Mouse (Mus musculus) layer of hippocampus, postnatal 25 days (tissue): Measurements from ENCODE around the gene Tmem117. TPM values are rescaled to one million over a fixed set of nuclear protein-coding genes. Genes with fewer than 3 reads are reported as not detected.

ENCODE experiments used
- DNase-seq, 2 experiments: peaks; one replicate each; pipeline ENCODE4 v3.0.0; 2022; ENCODE audit warnings: mixed read lengths in 2 of 2, low spot score in 1 of 2; ENCODE audit errors: extremely low spot score in 1 of 2
- total RNA-seq, 2 experiments: library from RNA; stranded (reverse); gene quantifications; 2 replicates each; pipeline ENCODE4 v1.2.3; 2021

Gene Tmem117
- total RNA-seq, 2 experiments from 2014 or later, result 8.2 to 8.5 TPM

GRCm38 (mm10) chr15:94864134-94864533, 235.1 kb downstream of the Tmem117 start:
- DNase-seq, result no peak

- no peak for DNase-seq
These were observed 239.3 kb downstream of the Tmem117 start for GRCm38 (mm10) chr15:94868372-94868771.

- DNase-seq, result no peak
These were observed 256.0 kb downstream of the Tmem117 start for GRCm38 (mm10) chr15:94885026-94885425.

GRCm38 (mm10) chr15:94893201-94893600, 264.2 kb downstream of the Tmem117 start:
- DNase-seq, result no peak

- DNase-seq, result no peak
These were observed 265.1 kb downstream of the Tmem117 start for GRCm38 (mm10) chr15:94894086-94894485.

GRCm38 (mm10) chr15:94895681-94896080, 266.6 kb downstream of the Tmem117 start:
- no peak for DNase-seq

GRCm38 (mm10) chr15:94903188-94903587, 274.2 kb downstream of the Tmem117 start:
- DNase-seq, result no peak

- no peak for DNase-seq
These were observed 275.8 kb downstream of the Tmem117 start for GRCm38 (mm10) chr15:94904672-94905407.

- no peak for DNase-seq
These were observed 292.6 kb downstream of the Tmem117 start for GRCm38 (mm10) chr15:94921672-94922071.

- no peak for DNase-seq
These were observed 299.0 kb downstream of the Tmem117 start for GRCm38 (mm10) chr15:94927986-94928385.

GRCm38 (mm10) chr15:94930743-94931142, 301.7 kb downstream of the Tmem117 start:
- no peak for DNase-seq

- no peak for DNase-seq
These were observed 304.0 kb downstream of the Tmem117 start for GRCm38 (mm10) chr15:94933044-94933443.

- DNase-seq, result no peak
These were observed 304.4 kb downstream of the Tmem117 start for GRCm38 (mm10) chr15:94933480-94933879.

- DNase-seq, result no peak
These were observed 312.9 kb downstream of the Tmem117 start for GRCm38 (mm10) chr15:94941954-94942353.

- no peak for DNase-seq
These were observed 313.4 kb downstream of the Tmem117 start for GRCm38 (mm10) chr15:94942465-94942864.

- DNase-seq, result no peak
These were observed 314.9 kb downstream of the Tmem117 start for GRCm38 (mm10) chr15:94943891-94944290.

GRCm38 (mm10) chr15:94951382-94952048, 322.5 kb downstream of the Tmem117 start:
- DNase-seq, result no peak

GRCm38 (mm10) chr15:94956697-94957096, 327.7 kb downstream of the Tmem117 start:
- no peak for DNase-seq

- no peak for DNase-seq
These were observed 328.2 kb downstream of the Tmem117 start for GRCm38 (mm10) chr15:94957202-94957601.

- no peak for DNase-seq
These were observed 338.0 kb downstream of the Tmem117 start for GRCm38 (mm10) chr15:94967004-94967403.

GRCm38 (mm10) chr15:94968403-94969180, 339.6 kb downstream of the Tmem117 start:
- no peak for DNase-seq
